Mouse (Mus musculus): ENCODE measurements around the gene Prom2. TPM values are rescaled to one million over a fixed set of nuclear protein-coding genes. Genes with fewer than 3 reads are reported as not detected.
A peak's percentile ranks its signal among the peaks of the same experiment; 100 is the strongest.

Prom2 gene
- polyA plus RNA-seq, 2 experiments: 9.3 to 10.6 TPM

DNA sequence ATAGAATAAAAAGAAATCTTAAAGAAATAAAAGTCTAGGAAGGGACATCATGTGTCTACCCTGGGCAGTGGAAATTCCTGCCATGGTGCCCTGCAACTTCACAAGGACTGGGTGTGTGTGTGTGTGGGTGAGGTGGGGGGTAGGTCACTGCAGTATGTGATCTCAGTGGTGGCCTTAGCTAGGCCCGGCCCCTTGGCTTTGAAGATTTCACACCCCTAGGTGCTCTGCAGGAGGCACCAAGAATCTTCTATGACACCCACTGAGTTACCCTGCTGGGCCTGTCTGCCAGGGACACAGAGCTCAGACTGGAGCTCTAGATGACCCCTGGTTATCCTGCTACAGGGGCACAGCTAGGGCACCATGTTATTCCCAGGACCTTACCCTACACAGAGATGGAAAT is 44.9 kb downstream of the Prom2 start:
- WGBS: 31% methylated on average over 1 of the region's 1 CpGs
- no peak overlapping the region for H3K4me2 ChIP-seq (replicated peaks; ENCODE audit: low read depth, low read length, severe bottlenecking)
- TF ChIP-seq POLR2A (IDR thresholded peaks at IDR 0.05; ENCODE audit: borderline replicate concordance, extremely low read depth, insufficient read depth, insufficient read length): no peak
- H3K4me3 ChIP-seq (replicated peaks; ENCODE audit: low read length): no peak overlapping the region
- ATAC-seq (ENCODE audit: low FRiP score, low read depth) (no peak), DNase-seq (ENCODE audit: low spot score) (no peak)
- no peak overlapping the region for H3K9ac ChIP-seq (ENCODE audit: low read depth, low read length, severe bottlenecking)
- no peak overlapping the region for H3K27ac ChIP-seq (replicated peaks; ENCODE audit: low read depth, low read length)
- H3K4me1 ChIP-seq (ENCODE audit: control insufficient read depth, insufficient read depth, low read length): no peaks in the 10 kb centered on the region
- no peaks in the 10 kb centered on the region for H3K36me3 ChIP-seq (ENCODE audit: control insufficient read depth, insufficient read depth, low read length)
- no peaks in the 10 kb centered on the region for H3K27me3 ChIP-seq (ENCODE audit: control insufficient read depth, insufficient read depth, low read length)
- no peaks in the 10 kb centered on the region for H3K9me3 ChIP-seq (ENCODE audit: control insufficient read depth, low read length)

DNA sequence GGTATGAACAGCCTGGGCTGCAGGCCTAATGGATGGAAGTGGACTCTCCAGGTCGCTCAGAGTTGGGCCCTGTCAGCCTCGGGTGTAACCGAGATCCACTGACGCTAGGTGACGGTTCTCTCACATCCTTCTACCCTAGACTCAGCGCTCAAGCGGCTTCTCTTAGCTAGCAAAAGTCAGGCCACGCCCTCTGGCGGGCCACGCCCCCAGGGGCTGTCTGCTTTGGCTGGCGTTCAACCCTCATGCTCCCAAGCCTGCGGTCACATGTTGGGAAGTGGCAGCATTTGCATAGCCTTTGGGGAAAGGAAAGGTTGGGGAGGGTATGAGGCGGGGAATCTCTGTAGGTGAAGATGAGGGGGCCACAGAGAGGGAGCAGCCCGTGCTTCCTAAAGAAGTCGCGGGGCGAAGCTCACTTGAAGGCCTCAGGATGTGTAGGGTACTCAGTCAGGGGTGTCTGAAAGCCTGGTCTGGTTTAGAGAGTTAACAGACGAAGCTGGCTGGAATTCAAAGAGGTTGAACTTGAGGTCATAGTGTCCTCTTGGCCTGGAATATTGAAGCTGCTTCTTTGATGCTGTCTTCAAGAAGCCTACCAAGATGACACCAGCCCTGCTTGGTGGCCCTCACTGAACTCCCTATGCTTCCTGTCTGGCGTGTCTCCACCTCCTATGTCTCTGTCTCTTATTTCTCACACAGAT is 56.6 kb downstream of the Prom2 start:
- H3K4me1 ChIP-seq (ENCODE audit: control insufficient read depth, insufficient read depth, low read length): peaks cover 6% of the 10 kb centered on the region; the same call in 1 of the 2 replicates
- H3K9ac ChIP-seq (ENCODE audit: low read depth, low read length, severe bottlenecking): no peak overlapping the region
- ATAC-seq (ENCODE audit: low FRiP score, low read depth): 0 out of 2 replicates have a peak, but pooled peaks have one; percentile 31
- peak overlapping the region; percentile 41 for H3K4me2 ChIP-seq (replicated peaks; ENCODE audit: low read depth, low read length, severe bottlenecking)
- peak; percentile 81 for DNase-seq (ENCODE audit: low spot score)
- TF ChIP-seq POLR2A (IDR thresholded peaks at IDR 0.05; ENCODE audit: borderline replicate concordance, extremely low read depth, insufficient read depth, insufficient read length): no peak
- H3K4me3 ChIP-seq (replicated peaks; ENCODE audit: low read length): peak overlapping the region; percentile 10; the same call in 1 of the 2 replicates
- H3K9me3 ChIP-seq (ENCODE audit: control insufficient read depth, low read length): no peaks in the 10 kb centered on the region
- H3K27me3 ChIP-seq (ENCODE audit: control insufficient read depth, insufficient read depth, low read length): peaks cover 47% of the 10 kb centered on the region
- no peak overlapping the region for H3K27ac ChIP-seq (replicated peaks; ENCODE audit: low read depth, low read length)
- H3K36me3 ChIP-seq (ENCODE audit: control insufficient read depth, insufficient read depth, low read length): no peaks in the 10 kb centered on the region
- 10% methylated on average over 19 of the region's 19 CpGs for WGBS

- Histone ChIP-seq H3K4me1 (ENCODE audit: control insufficient read depth, insufficient read depth, low read length) (peaks cover 6% of the 10 kb centered on the region; the same call in 1 of the 2 replicates), H3K27ac (replicated peaks; ENCODE audit: low read depth, low read length) (no peak overlapping the region), H3K4me2 (replicated peaks; ENCODE audit: low read depth, low read length, severe bottlenecking) (peak overlapping the region; percentile 97), H3K9ac (ENCODE audit: low read depth, low read length, severe bottlenecking) (peak overlapping the region; percentile 60; the same call in 1 of the 2 replicates), H3K36me3 (ENCODE audit: control insufficient read depth, insufficient read depth, low read length) (no peaks in the 10 kb centered on the region), H3K27me3 (ENCODE audit: control insufficient read depth, insufficient read depth, low read length) (peaks cover 47% of the 10 kb centered on the region), H3K9me3 (ENCODE audit: control insufficient read depth, low read length) (no peaks in the 10 kb centered on the region), H3K4me3 (replicated peaks; ENCODE audit: low read length) (peak overlapping the region; percentile 56)
- no peak for TF ChIP-seq POLR2A (IDR thresholded peaks at IDR 0.05; ENCODE audit: borderline replicate concordance, extremely low read depth, insufficient read depth, insufficient read length)
- DNase-seq (ENCODE audit: low spot score) (no peak), ATAC-seq (ENCODE audit: low FRiP score, low read depth) (no peak)
- WGBS: 1% methylated on average over 19 of the region's 21 CpGs
Measured at GRCm38 (mm10) chr2:127483001-127483400, 58.3 kb downstream of the Prom2 start.

DNA sequence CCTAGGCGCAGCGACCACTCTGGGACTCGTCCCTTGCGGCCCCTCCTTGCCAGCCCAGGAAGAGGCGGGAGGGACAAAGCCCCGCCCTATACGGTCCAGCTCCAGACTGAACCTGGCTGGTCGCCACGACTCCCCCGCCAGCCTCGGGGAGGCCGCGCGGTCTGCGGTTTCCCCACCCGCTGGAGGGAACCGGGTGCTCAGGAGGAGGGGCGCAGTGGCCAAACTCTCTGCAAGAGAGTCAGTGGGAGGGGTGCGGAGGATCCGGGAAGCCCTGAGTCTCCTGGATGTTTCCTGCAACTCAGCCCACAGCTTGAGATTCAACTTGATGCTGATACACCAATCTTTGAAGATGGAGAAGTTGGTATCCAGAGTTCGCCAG is 58.7 kb downstream of the Prom2 start:
- peak; percentile 85 for ATAC-seq (ENCODE audit: low FRiP score, low read depth)
- WGBS: 0% methylated on average over 20 of the region's 21 CpGs

GRCm38 (mm10) chr2:127481841-127482532 is 59.3 kb downstream of the Prom2 start:
- no peak for TF ChIP-seq POLR2A (IDR thresholded peaks at IDR 0.05; ENCODE audit: borderline replicate concordance, extremely low read depth, insufficient read depth, insufficient read length)
- peak; percentile 49; the same call in 1 of the 2 replicates for ATAC-seq (ENCODE audit: low FRiP score, low read depth)
- peaks cover 6% of the 10 kb centered on the region; the same call in 1 of the 2 replicates for H3K4me1 ChIP-seq (ENCODE audit: control insufficient read depth, insufficient read depth, low read length)
- peak overlapping the region; percentile 56 for H3K4me3 ChIP-seq (replicated peaks; ENCODE audit: low read length)
- no peak for DNase-seq (ENCODE audit: low spot score)
- no peak overlapping the region for H3K27ac ChIP-seq (replicated peaks; ENCODE audit: low read depth, low read length)
- H3K27me3 ChIP-seq (ENCODE audit: control insufficient read depth, insufficient read depth, low read length): peaks cover 47% of the 10 kb centered on the region
- under 1% methylated on average over 36 of the region's 59 CpGs for WGBS
- H3K36me3 ChIP-seq (ENCODE audit: control insufficient read depth, insufficient read depth, low read length): no peaks in the 10 kb centered on the region
- H3K4me2 ChIP-seq (replicated peaks; ENCODE audit: low read depth, low read length, severe bottlenecking): peak overlapping the region; percentile 97
- H3K9me3 ChIP-seq (ENCODE audit: control insufficient read depth, low read length): no peaks in the 10 kb centered on the region
- peak overlapping the region; percentile 60 for H3K9ac ChIP-seq (ENCODE audit: low read depth, low read length, severe bottlenecking)

More for the DNA sequence above, 58.7 kb downstream of the Prom2 start:
- Histone ChIP-seq H3K4me2 (replicated peaks; ENCODE audit: low read depth, low read length, severe bottlenecking) (peak overlapping the region; percentile 97), H3K4me3 (replicated peaks; ENCODE audit: low read length) (peak overlapping the region; percentile 56), H3K27ac (replicated peaks; ENCODE audit: low read depth, low read length) (no peak overlapping the region), H3K4me1 (ENCODE audit: control insufficient read depth, insufficient read depth, low read length) (peaks cover 6% of the 10 kb centered on the region; the same call in 1 of the 2 replicates), H3K9me3 (ENCODE audit: control insufficient read depth, low read length) (no peaks in the 10 kb centered on the region), H3K36me3 (ENCODE audit: control insufficient read depth, insufficient read depth, low read length) (no peaks in the 10 kb centered on the region), H3K9ac (ENCODE audit: low read depth, low read length, severe bottlenecking) (peak overlapping the region; percentile 60), H3K27me3 (ENCODE audit: control insufficient read depth, insufficient read depth, low read length) (peaks cover 47% of the 10 kb centered on the region)
- peak; percentile 77 for DNase-seq (ENCODE audit: low spot score)
- TF ChIP-seq POLR2A (IDR thresholded peaks at IDR 0.05; ENCODE audit: borderline replicate concordance, extremely low read depth, insufficient read depth, insufficient read length): no peak

All from limb, embryonic 14.5 days (tissue).